Mouse (Mus musculus): Measurements from ENCODE around the gene Shank2. TPM values are rescaled to one million over a fixed set of nuclear protein-coding genes. Genes with fewer than 3 reads are reported as not detected.

Shank2 gene
- polyA plus RNA-seq, 1 experiment from 2014 or later, result 0.63 TPM

GRCm38 (mm10) chr7:144159556-144159955, 157.8 kb downstream of the Shank2 start:
- no peak overlapping the region for H3K27ac ChIP-seq (ENCODE audit: low read length)
- H3K9me3 ChIP-seq (replicated peaks; ENCODE audit: control insufficient read depth, low read length), result no peaks in the 10 kb centered on the region
- H3K9ac ChIP-seq (ENCODE audit: low read depth, low read length), result no peak overlapping the region
- H3K4me3 ChIP-seq (ENCODE audit: low read depth, low read length), result no peak overlapping the region
- H3K4me1 ChIP-seq (ENCODE audit: control insufficient read depth, low read depth, low read length), result no peaks in the 10 kb centered on the region
- no peak for ATAC-seq (ENCODE audit: low read depth)
- H3K27me3 ChIP-seq (ENCODE audit: control insufficient read depth, insufficient read depth, low read depth, low read length), result no peaks in the 10 kb centered on the region
- WGBS (ENCODE audit: insufficient replicate concordance), result 57% methylated on average over 8 of the region's 8 CpGs
- no peak overlapping the region for H3K4me2 ChIP-seq (ENCODE audit: low read depth, low read length)
- no peaks in the 10 kb centered on the region for H3K36me3 ChIP-seq (ENCODE audit: control insufficient read depth, insufficient read depth)

- WGBS (ENCODE audit: insufficient replicate concordance), result 42% methylated on average over 2 of the region's 2 CpGs
- Histone ChIP-seq H3K4me3 (ENCODE audit: low read depth, low read length) (no peak overlapping the region), H3K27me3 (ENCODE audit: control insufficient read depth, insufficient read depth, low read depth, low read length) (no peaks in the 10 kb centered on the region), H3K36me3 (ENCODE audit: control insufficient read depth, insufficient read depth) (no peaks in the 10 kb centered on the region), H3K27ac (ENCODE audit: low read length) (no peak overlapping the region), H3K9me3 (replicated peaks; ENCODE audit: control insufficient read depth, low read length) (no peaks in the 10 kb centered on the region), H3K9ac (ENCODE audit: low read depth, low read length) (no peak overlapping the region), H3K4me1 (ENCODE audit: control insufficient read depth, low read depth, low read length) (no peaks in the 10 kb centered on the region), H3K4me2 (ENCODE audit: low read depth, low read length) (no peak overlapping the region)
- no peak for ATAC-seq (ENCODE audit: low read depth)
Measured at GRCm38 (mm10) chr7:144160066-144160465, 158.3 kb downstream of the Shank2 start.

GRCm38 (mm10) chr7:144160646-144161249, 159.0 kb downstream of the Shank2 start:
- WGBS (ENCODE audit: insufficient replicate concordance), result 68% methylated on average over 15 of the region's 15 CpGs
- Histone ChIP-seq H3K4me2 (ENCODE audit: low read depth, low read length) (no peak overlapping the region), H3K4me1 (ENCODE audit: control insufficient read depth, low read depth, low read length) (no peaks in the 10 kb centered on the region), H3K9ac (ENCODE audit: low read depth, low read length) (no peak overlapping the region), H3K27me3 (ENCODE audit: control insufficient read depth, insufficient read depth, low read depth, low read length) (no peaks in the 10 kb centered on the region), H3K27ac (ENCODE audit: low read length) (no peak overlapping the region), H3K36me3 (ENCODE audit: control insufficient read depth, insufficient read depth) (no peaks in the 10 kb centered on the region), H3K9me3 (replicated peaks; ENCODE audit: control insufficient read depth, low read length) (no peaks in the 10 kb centered on the region), H3K4me3 (ENCODE audit: low read depth, low read length) (no peak overlapping the region)
- ATAC-seq (ENCODE audit: low read depth), result no peak

GRCm38 (mm10) chr7:144170272-144170671, 168.5 kb downstream of the Shank2 start:
- no peaks in the 10 kb centered on the region for H3K36me3 ChIP-seq (ENCODE audit: control insufficient read depth, insufficient read depth)
- H3K9me3 ChIP-seq (replicated peaks; ENCODE audit: control insufficient read depth, low read length), result no peaks in the 10 kb centered on the region
- no peak overlapping the region for H3K4me2 ChIP-seq (ENCODE audit: low read depth, low read length)
- H3K27me3 ChIP-seq (ENCODE audit: control insufficient read depth, insufficient read depth, low read depth, low read length), result peaks cover under 1% of the 10 kb centered on the region
- no peaks in the 10 kb centered on the region for H3K4me1 ChIP-seq (ENCODE audit: control insufficient read depth, low read depth, low read length)
- no peak overlapping the region for H3K9ac ChIP-seq (ENCODE audit: low read depth, low read length)
- H3K27ac ChIP-seq (ENCODE audit: low read length), result no peak overlapping the region
- no peak overlapping the region for H3K4me3 ChIP-seq (ENCODE audit: low read depth, low read length)
- ATAC-seq (ENCODE audit: low read depth), result no peak
- 61% methylated on average over 5 of the region's 5 CpGs for WGBS (ENCODE audit: insufficient replicate concordance)

GRCm38 (mm10) chr7:144170686-144171085, 169.0 kb downstream of the Shank2 start:
- Histone ChIP-seq H3K9me3 (replicated peaks; ENCODE audit: control insufficient read depth, low read length) (no peaks in the 10 kb centered on the region), H3K36me3 (ENCODE audit: control insufficient read depth, insufficient read depth) (no peaks in the 10 kb centered on the region), H3K27ac (ENCODE audit: low read length) (no peak overlapping the region), H3K4me2 (ENCODE audit: low read depth, low read length) (no peak overlapping the region), H3K9ac (ENCODE audit: low read depth, low read length) (no peak overlapping the region), H3K4me1 (ENCODE audit: control insufficient read depth, low read depth, low read length) (no peaks in the 10 kb centered on the region), H3K27me3 (ENCODE audit: control insufficient read depth, insufficient read depth, low read depth, low read length) (peaks cover 3% of the 10 kb centered on the region), H3K4me3 (ENCODE audit: low read depth, low read length) (no peak overlapping the region)
- WGBS (ENCODE audit: insufficient replicate concordance), result 57% methylated on average over 9 of the region's 9 CpGs
- no peak for ATAC-seq (ENCODE audit: low read depth)

GRCm38 (mm10) chr7:144173869-144174268, 172.1 kb downstream of the Shank2 start:
- Histone ChIP-seq H3K36me3 (ENCODE audit: control insufficient read depth, insufficient read depth) (no peaks in the 10 kb centered on the region), H3K4me1 (ENCODE audit: control insufficient read depth, low read depth, low read length) (no peaks in the 10 kb centered on the region), H3K4me2 (ENCODE audit: low read depth, low read length) (no peak overlapping the region), H3K4me3 (ENCODE audit: low read depth, low read length) (no peak overlapping the region), H3K27ac (ENCODE audit: low read length) (no peak overlapping the region), H3K9me3 (replicated peaks; ENCODE audit: control insufficient read depth, low read length) (no peaks in the 10 kb centered on the region), H3K27me3 (ENCODE audit: control insufficient read depth, insufficient read depth, low read depth, low read length) (peaks cover 3% of the 10 kb centered on the region), H3K9ac (ENCODE audit: low read depth, low read length) (no peak overlapping the region)
- WGBS (ENCODE audit: insufficient replicate concordance), result 59% methylated on average over 6 of the region's 6 CpGs
- ATAC-seq (ENCODE audit: low read depth), result no peak

GRCm38 (mm10) chr7:144174329-144174728, 172.6 kb downstream of the Shank2 start:
- WGBS (ENCODE audit: insufficient replicate concordance), result 59% methylated on average over 14 of the region's 14 CpGs
- Histone ChIP-seq H3K4me1 (ENCODE audit: control insufficient read depth, low read depth, low read length) (no peaks in the 10 kb centered on the region), H3K36me3 (ENCODE audit: control insufficient read depth, insufficient read depth) (no peaks in the 10 kb centered on the region), H3K9ac (ENCODE audit: low read depth, low read length) (no peak overlapping the region), H3K27ac (ENCODE audit: low read length) (no peak overlapping the region), H3K4me2 (ENCODE audit: low read depth, low read length) (no peak overlapping the region), H3K9me3 (replicated peaks; ENCODE audit: control insufficient read depth, low read length) (no peaks in the 10 kb centered on the region), H3K4me3 (ENCODE audit: low read depth, low read length) (no peak overlapping the region), H3K27me3 (ENCODE audit: control insufficient read depth, insufficient read depth, low read depth, low read length) (peaks cover 3% of the 10 kb centered on the region)
- ATAC-seq (ENCODE audit: low read depth), result no peak

- H3K4me1 ChIP-seq (ENCODE audit: control insufficient read depth, low read depth, low read length), result no peaks in the 10 kb centered on the region
- H3K9me3 ChIP-seq (replicated peaks; ENCODE audit: control insufficient read depth, low read length), result no peaks in the 10 kb centered on the region
- WGBS (ENCODE audit: insufficient replicate concordance), result 20% methylated on average over 7 of the region's 7 CpGs
- peaks cover 3% of the 10 kb centered on the region for H3K27me3 ChIP-seq (ENCODE audit: control insufficient read depth, insufficient read depth, low read depth, low read length)
- no peak overlapping the region for H3K4me2 ChIP-seq (ENCODE audit: low read depth, low read length)
- H3K36me3 ChIP-seq (ENCODE audit: control insufficient read depth, insufficient read depth), result no peaks in the 10 kb centered on the region
- H3K9ac ChIP-seq (ENCODE audit: low read depth, low read length), result no peak overlapping the region
- no peak overlapping the region for H3K4me3 ChIP-seq (ENCODE audit: low read depth, low read length)
- ATAC-seq (ENCODE audit: low read depth), result no peak
- no peak overlapping the region for H3K27ac ChIP-seq (ENCODE audit: low read length)
Measured at GRCm38 (mm10) chr7:144175025-144175424, 173.3 kb downstream of the Shank2 start.

- no peak overlapping the region for H3K4me2 ChIP-seq (ENCODE audit: low read depth, low read length)
- WGBS (ENCODE audit: insufficient replicate concordance), result 15% methylated on average over 40 of the region's 40 CpGs
- H3K27me3 ChIP-seq (ENCODE audit: control insufficient read depth, insufficient read depth, low read depth, low read length), result peaks cover 3% of the 10 kb centered on the region
- H3K9me3 ChIP-seq (replicated peaks; ENCODE audit: control insufficient read depth, low read length), result no peaks in the 10 kb centered on the region
- H3K4me3 ChIP-seq (ENCODE audit: low read depth, low read length), result no peak overlapping the region
- H3K9ac ChIP-seq (ENCODE audit: low read depth, low read length), result no peak overlapping the region
- ATAC-seq (ENCODE audit: low read depth), result no peak
- H3K4me1 ChIP-seq (ENCODE audit: control insufficient read depth, low read depth, low read length), result no peaks in the 10 kb centered on the region
- H3K36me3 ChIP-seq (ENCODE audit: control insufficient read depth, insufficient read depth), result no peaks in the 10 kb centered on the region
- no peak overlapping the region for H3K27ac ChIP-seq (ENCODE audit: low read length)
Measured at GRCm38 (mm10) chr7:144175481-144176233, 173.9 kb downstream of the Shank2 start.

All from liver, embryonic 16.5 days (tissue).